Mouse (Mus musculus): Measurements from ENCODE around the gene Smndc1.

- TF ChIP-seq CTCF (IDR thresholded peaks at IDR 0.05; ENCODE audit: insufficient read depth, low read depth, low read length) (no peak), POLR2A (IDR thresholded peaks at IDR 0.05; ENCODE audit: insufficient read depth, low read depth, low read length) (no peak)
These were observed 47.1 kb upstream of the Smndc1 start for GRCm38 (mm10) chr19:53437311-53437958.

Measured in olfactory bulb, adult 2 months (tissue).